21 mouse cellular contexts compared by ENCODE assay signal in the genomic region with DNA sequence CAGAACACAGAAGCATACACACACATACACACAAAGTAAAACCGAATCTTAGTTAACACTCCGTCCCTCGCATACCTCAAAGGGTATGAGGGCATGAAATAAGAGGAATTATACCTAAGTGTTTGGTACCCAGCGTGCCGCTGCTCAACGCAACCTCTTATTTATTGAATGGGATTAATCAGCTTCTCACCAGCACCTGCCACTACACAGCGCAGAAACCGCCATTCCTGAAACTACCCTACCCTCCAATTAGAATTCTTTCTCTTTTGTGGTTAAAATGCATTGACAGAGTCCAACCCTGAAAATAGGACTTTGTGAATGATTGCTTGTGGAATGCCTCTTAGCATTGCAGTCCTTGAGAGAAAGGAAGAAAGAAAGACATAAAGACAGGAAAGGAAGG. TPM values are rescaled to one million over a fixed set of nuclear protein-coding genes. Genes with fewer than 3 reads are reported as not detected.
DNase-seq lines count a peak whose midpoint lies in the region; ATAC-seq and TF ChIP-seq lines count a peak whose summit lies in the region.
"Had no signal": no experiment of that assay in that cellular context is flagged by ENCODE, and none has a peak within 500 bp of the region (broad histone marks: within the 10 kb centered on the region; RNA-seq: fewer than 3 reads in every experiment).

No protein-coding gene starts in this region.

- peak overlapping the region; percentile 10; the same call in 1 of the 2 replicates for H3K27ac ChIP-seq in forebrain, embryonic 13.5 days
- H3K27ac ChIP-seq in forebrain, embryonic 15.5 days (replicated peaks), result no peak overlapping the region
- H3K27ac ChIP-seq in forebrain, embryonic 16.5 days (ENCODE audit: low read length), result no peak overlapping the region
- no peak overlapping the region for H3K27ac ChIP-seq in forebrain, embryonic 10.5 days
- H3K27ac ChIP-seq: embryonic facial prominence, embryonic 13.5 days; embryonic facial prominence, embryonic 15.5 days had no signal

- no peak overlapping the region for H3K4me3 ChIP-seq in forebrain, embryonic 13.5 days
- no peak overlapping the region for H3K4me3 ChIP-seq in forebrain, embryonic 15.5 days
- H3K4me3 ChIP-seq in forebrain, embryonic 16.5 days (replicated peaks; ENCODE audit: low read length), result no peak overlapping the region
- no peak overlapping the region for H3K4me3 ChIP-seq in forebrain, embryonic 10.5 days
- H3K4me3 ChIP-seq: embryonic facial prominence, embryonic 13.5 days; embryonic facial prominence, embryonic 15.5 days; erythroblast, embryonic 14.5 days had no signal

- H3K36me3 ChIP-seq in forebrain, embryonic 13.5 days (ENCODE audit: poor library complexity, severe bottlenecking), result no peaks in the 10 kb centered on the region
- no peaks in the 10 kb centered on the region for H3K36me3 ChIP-seq in forebrain, embryonic 15.5 days
- H3K36me3 ChIP-seq in forebrain, embryonic 16.5 days (ENCODE audit: control insufficient read depth, insufficient read depth), result no peaks in the 10 kb centered on the region
- no peaks in the 10 kb centered on the region for H3K36me3 ChIP-seq in forebrain, embryonic 10.5 days (replicated peaks)
- H3K36me3 ChIP-seq: embryonic facial prominence, embryonic 13.5 days; embryonic facial prominence, embryonic 15.5 days had no signal

- ATAC-seq in forebrain, embryonic 13.5 days, result peak; percentile 36; the same call in 1 of the 2 replicates
- ATAC-seq in forebrain, embryonic 15.5 days (replicated peaks), result no peak; the same call in 1 of the 2 replicates
- ATAC-seq in forebrain, embryonic 16.5 days, result peak; percentile 15
- ATAC-seq: activated CD4-positive, CD25-positive, alpha-beta regulatory T cell, adult 4 months; Patski had no signal

- no peak for DNase-seq in forebrain, embryonic 10.5 days (ENCODE audit: extremely low spot score, low spot score)
- peak; percentile 64 for DNase-seq in brain, embryonic 14.5 days (ENCODE audit: low read depth)
- DNase-seq in left cerebral cortex, adult 8-10 months (ENCODE audit: low spot score in 2 of 2), result no peak
- DNase-seq: adrenal gland, adult 8-10 months; adrenal gland, postnatal 14 days; adrenal gland, postnatal 36 days; cerebellum, adult 11 months; cerebellum, adult 18-20 months; cerebellum, adult 8-10 months; cerebellum, adult 9-11 months; cerebellum, postnatal 14 days; cerebellum, postnatal 36 days; embryo, embryonic 11 days had no signal

- no peaks in the 10 kb centered on the region for H3K27me3 ChIP-seq in forebrain, embryonic 13.5 days
- no peaks in the 10 kb centered on the region for H3K27me3 ChIP-seq in forebrain, embryonic 15.5 days
- H3K27me3 ChIP-seq in forebrain, embryonic 16.5 days (replicated peaks; ENCODE audit: control insufficient read depth, insufficient read depth, low read length), result no peaks in the 10 kb centered on the region
- H3K27me3 ChIP-seq in forebrain, embryonic 10.5 days (ENCODE audit: poor library complexity, severe bottlenecking), result no peaks in the 10 kb centered on the region
- H3K27me3 ChIP-seq: embryonic facial prominence, embryonic 13.5 days; embryonic facial prominence, embryonic 15.5 days; Patski had no signal

- WGBS in forebrain, embryonic 13.5 days, result 44% methylated on average over 8 of the region's 8 CpGs
- 36% methylated on average over 8 of the region's 8 CpGs for WGBS in forebrain, embryonic 15.5 days
- 36% methylated on average over 8 of the region's 8 CpGs for WGBS in forebrain, embryonic 16.5 days
- WGBS in forebrain, embryonic 10.5 days, result 87% methylated on average over 8 of the region's 8 CpGs

- TF ChIP-seq CTCF in brain, embryonic 14.5 days (IDR thresholded peaks at IDR 0.05; ENCODE audit: borderline replicate concordance, extremely low read depth, insufficient read depth, insufficient read length), result no peak

- no peaks in the 10 kb centered on the region for H3K9me3 ChIP-seq in forebrain, embryonic 13.5 days (replicated peaks)
- no peaks in the 10 kb centered on the region for H3K9me3 ChIP-seq in forebrain, embryonic 15.5 days
- H3K9me3 ChIP-seq in forebrain, embryonic 16.5 days (ENCODE audit: control insufficient read depth, low read length), result no peaks in the 10 kb centered on the region
- H3K9me3 ChIP-seq in forebrain, embryonic 10.5 days, result no peaks in the 10 kb centered on the region
- H3K9me3 ChIP-seq: embryonic facial prominence, embryonic 13.5 days; embryonic facial prominence, embryonic 15.5 days had no signal

- no peak for TF ChIP-seq POLR2A in brain, embryonic 14.5 days (IDR thresholded peaks at IDR 0.05; ENCODE audit: borderline replicate concordance, extremely low read depth, insufficient read depth, insufficient read length, poor library complexity, severe bottlenecking)

- no peak overlapping the region for H3K9ac ChIP-seq in forebrain, embryonic 13.5 days
- no peak overlapping the region for H3K9ac ChIP-seq in forebrain, embryonic 15.5 days (replicated peaks)
- H3K9ac ChIP-seq in forebrain, embryonic 16.5 days (replicated peaks; ENCODE audit: low read depth, low read length), result no peak overlapping the region
- H3K9ac ChIP-seq: embryonic facial prominence, embryonic 13.5 days; embryonic facial prominence, embryonic 15.5 days had no signal

- peaks cover 20% of the 10 kb centered on the region for H3K4me1 ChIP-seq in forebrain, embryonic 13.5 days
- H3K4me1 ChIP-seq in forebrain, embryonic 15.5 days, result peaks cover 23% of the 10 kb centered on the region
- H3K4me1 ChIP-seq in forebrain, embryonic 16.5 days (replicated peaks; ENCODE audit: control insufficient read depth, insufficient read depth, low read length), result peaks cover 16% of the 10 kb centered on the region
- peaks cover 24% of the 10 kb centered on the region for H3K4me1 ChIP-seq in forebrain, embryonic 10.5 days

- H3K4me2 ChIP-seq in forebrain, embryonic 13.5 days, result no peak overlapping the region
- H3K4me2 ChIP-seq in forebrain, embryonic 15.5 days (replicated peaks), result no peak overlapping the region
- no peak overlapping the region for H3K4me2 ChIP-seq in forebrain, embryonic 16.5 days (ENCODE audit: low read length)
- H3K4me2 ChIP-seq: embryonic facial prominence, embryonic 13.5 days; embryonic facial prominence, embryonic 15.5 days had no signal

RNA-seq across cellular contexts. Expression of a gene that starts 19.1 kb away (rescaled TPM):
- 42.7 and 45.4 TPM in 2 replicates for polyA plus RNA-seq in forebrain, embryonic 13.5 days (2015; fragmentation: Nextera tagmentation; extraction: Ambion mirVana)
- 41.3 and 42.4 TPM in 2 replicates for polyA plus RNA-seq in forebrain, embryonic 15.5 days (2015; fragmentation: Nextera tagmentation; extraction: Ambion mirVana)
- 38.6 and 49.2 TPM in 2 replicates for polyA plus RNA-seq in forebrain, embryonic 16.5 days (2015; fragmentation: Nextera tagmentation; extraction: Ambion mirVana)
- polyA plus RNA-seq in forebrain, embryonic 10.5 days (2016; fragmentation: Nextera tagmentation; extraction: Ambion mirVana), result 46.5 and 46.8 TPM in 2 replicates
- 17.0 and 19.0 TPM in 2 replicates for polyA plus RNA-seq in brain, embryonic 14.5 days (2012; rRNA removed)
- 10 to 100 TPM; 11.4 to 14.5 (median 13.1) TPM for total RNA-seq in left cerebral cortex, adult 8-10 months (2022)

RNA-seq across cellular contexts. Expression of a gene that starts 34.3 kb away (rescaled TPM):
- polyA plus RNA-seq in forebrain, embryonic 13.5 days (2015; fragmentation: Nextera tagmentation; extraction: Ambion mirVana), result 62.5 and 67.0 TPM in 2 replicates
- 71.1 and 80.1 TPM in 2 replicates for polyA plus RNA-seq in forebrain, embryonic 15.5 days (2015; fragmentation: Nextera tagmentation; extraction: Ambion mirVana)
- 75.8 and 81.0 TPM in 2 replicates for polyA plus RNA-seq in forebrain, embryonic 16.5 days (2015; fragmentation: Nextera tagmentation; extraction: Ambion mirVana)
- 49.0 and 51.5 TPM in 2 replicates for polyA plus RNA-seq in forebrain, embryonic 10.5 days (2016; fragmentation: Nextera tagmentation; extraction: Ambion mirVana)
- 41.1 and 46.6 TPM in 2 replicates for polyA plus RNA-seq in brain, embryonic 14.5 days (2012; rRNA removed)
- total RNA-seq in left cerebral cortex, adult 8-10 months (2022), result 10 to 100 TPM; 26.4 to 34.7 (median 31.2) TPM
